Mouse (Mus musculus) liver, embryonic 14.5 days (tissue): ENCODE measurements around the gene Foxn3.

Experiments
- CTCF ChIP-seq: IDR thresholded peaks from 2 replicates; pipeline ENCODE4 v1.5.1; 2016; ENCODE audit warnings: antibody characterized with exemption, low read depth, control low read depth
- EP300 ChIP-seq: IDR thresholded peaks from 2 replicates; pipeline ENCODE4 v1.6.1; 2016; ENCODE audit warnings: antibody characterized with exemption, low read depth

- TF ChIP-seq CTCF (no peak), EP300 (no peak)
These were observed 253.4 kb downstream of the Foxn3 start for GRCm38 (mm10) chr12:99309937-99310336.
